Mouse (Mus musculus): ENCODE results near the gene Mmp9. TPM values are rescaled to one million over a fixed set of nuclear protein-coding genes. Genes with fewer than 3 reads are reported as not detected.

Mmp9 gene
- polyA plus RNA-seq, 1 experiment from 2014 or later = 4.5 TPM

GRCm38 (mm10) chr2:164964981-164965380 is 24.4 kb downstream of the Mmp9 start:
- Histone ChIP-seq H3K27me3 (replicated peaks; ENCODE audit: insufficient read depth, low read length) (peaks cover 34% of the 10 kb centered on the region), H3K4me1 (ENCODE audit: insufficient read depth, low read depth, low read length) (no peaks in the 10 kb centered on the region), H3K9me3 (ENCODE audit: low read length) (no peaks in the 10 kb centered on the region), H3K4me3 (ENCODE audit: low read depth, low read length) (no peak overlapping the region), H3K4me2 (replicated peaks; ENCODE audit: low read depth, low read length) (no peak overlapping the region), H3K36me3 (ENCODE audit: insufficient read depth, low read length) (no peaks in the 10 kb centered on the region), H3K27ac (ENCODE audit: low read length) (no peak overlapping the region), H3K9ac (replicated peaks; ENCODE audit: low read depth) (no peak overlapping the region)
- ATAC-seq (no peak), DNase-seq (ENCODE audit: low spot score) (no peak)
- TF ChIP-seq EP300 (IDR thresholded peaks at IDR 0.05) (no peak), CTCF (IDR thresholded peaks at IDR 0.05) (no peak)
- WGBS = 79% methylated on average over 1 of the region's 1 CpGs

GRCm38 (mm10) chr2:164966381-164966780 is 25.8 kb downstream of the Mmp9 start:
- H3K9ac ChIP-seq (replicated peaks; ENCODE audit: low read depth) = no peak overlapping the region
- peak; percentile 54 for DNase-seq (ENCODE audit: low spot score)
- H3K9me3 ChIP-seq (ENCODE audit: low read length) = no peaks in the 10 kb centered on the region
- ATAC-seq = no peak
- no peak overlapping the region for H3K4me2 ChIP-seq (replicated peaks; ENCODE audit: low read depth, low read length)
- TF ChIP-seq CTCF (IDR thresholded peaks at IDR 0.05) (no peak), EP300 (IDR thresholded peaks at IDR 0.05) (no peak)
- H3K27ac ChIP-seq (ENCODE audit: low read length) = no peak overlapping the region
- no peak overlapping the region for H3K4me3 ChIP-seq (ENCODE audit: low read depth, low read length)
- 17% methylated on average over 8 of the region's 8 CpGs for WGBS
- peaks cover 48% of the 10 kb centered on the region for H3K27me3 ChIP-seq (replicated peaks; ENCODE audit: insufficient read depth, low read length)
- no peaks in the 10 kb centered on the region for H3K4me1 ChIP-seq (ENCODE audit: insufficient read depth, low read depth, low read length)
- no peaks in the 10 kb centered on the region for H3K36me3 ChIP-seq (ENCODE audit: insufficient read depth, low read length)

- no peak for DNase-seq (ENCODE audit: low spot score)
- Histone ChIP-seq H3K36me3 (ENCODE audit: insufficient read depth, low read length) (no peaks in the 10 kb centered on the region), H3K4me2 (replicated peaks; ENCODE audit: low read depth, low read length) (no peak overlapping the region), H3K27ac (ENCODE audit: low read length) (no peak overlapping the region), H3K9me3 (ENCODE audit: low read length) (no peaks in the 10 kb centered on the region), H3K27me3 (replicated peaks; ENCODE audit: insufficient read depth, low read length) (peaks cover 52% of the 10 kb centered on the region), H3K4me3 (ENCODE audit: low read depth, low read length) (no peak overlapping the region), H3K4me1 (ENCODE audit: insufficient read depth, low read depth, low read length) (no peaks in the 10 kb centered on the region), H3K9ac (replicated peaks; ENCODE audit: low read depth) (no peak overlapping the region)
- ATAC-seq = no peak
- 15% methylated on average over 6 of the region's 6 CpGs for WGBS
- TF ChIP-seq EP300 (IDR thresholded peaks at IDR 0.05) (no peak), CTCF (IDR thresholded peaks at IDR 0.05) (0 out of 2 replicates have a peak, but pooled peaks have one; percentile 10)
These were observed 26.6 kb downstream of the Mmp9 start for GRCm38 (mm10) chr2:164967193-164967592.

GRCm38 (mm10) chr2:164967761-164968440 is 27.3 kb downstream of the Mmp9 start:
- 3% methylated on average over 55 of the region's 65 CpGs for WGBS
- no peak for DNase-seq (ENCODE audit: low spot score)
- Histone ChIP-seq H3K27me3 (replicated peaks; ENCODE audit: insufficient read depth, low read length) (peaks cover 53% of the 10 kb centered on the region), H3K9ac (replicated peaks; ENCODE audit: low read depth) (no peak overlapping the region), H3K27ac (ENCODE audit: low read length) (no peak overlapping the region), H3K9me3 (ENCODE audit: low read length) (no peaks in the 10 kb centered on the region), H3K4me3 (ENCODE audit: low read depth, low read length) (no peak overlapping the region; the same call in 1 of the 2 replicates), H3K4me1 (ENCODE audit: insufficient read depth, low read depth, low read length) (no peaks in the 10 kb centered on the region), H3K4me2 (replicated peaks; ENCODE audit: low read depth, low read length) (no peak overlapping the region), H3K36me3 (ENCODE audit: insufficient read depth, low read length) (no peaks in the 10 kb centered on the region)
- TF ChIP-seq CTCF (IDR thresholded peaks at IDR 0.05) (no peak), EP300 (IDR thresholded peaks at IDR 0.05) (no peak)
- peak; percentile 14; the same call in 1 of the 2 replicates for ATAC-seq

- H3K36me3 ChIP-seq (ENCODE audit: insufficient read depth, low read length) = no peaks in the 10 kb centered on the region
- H3K4me2 ChIP-seq (replicated peaks; ENCODE audit: low read depth, low read length) = no peak overlapping the region
- 2% methylated on average over 26 of the region's 29 CpGs for WGBS
- ATAC-seq = peak; percentile 74
- DNase-seq (ENCODE audit: low spot score) = peak; percentile 74
- H3K4me1 ChIP-seq (ENCODE audit: insufficient read depth, low read depth, low read length) = no peaks in the 10 kb centered on the region
- H3K9ac ChIP-seq (replicated peaks; ENCODE audit: low read depth) = no peak overlapping the region
- TF ChIP-seq EP300 (IDR thresholded peaks at IDR 0.05) (no peak), CTCF (IDR thresholded peaks at IDR 0.05) (peak; percentile 15; the same call in 1 of the 2 replicates)
- H3K27ac ChIP-seq (ENCODE audit: low read length) = no peak overlapping the region
- H3K4me3 ChIP-seq (ENCODE audit: low read depth, low read length) = no peak overlapping the region
- no peaks in the 10 kb centered on the region for H3K9me3 ChIP-seq (ENCODE audit: low read length)
- H3K27me3 ChIP-seq (replicated peaks; ENCODE audit: insufficient read depth, low read length) = peaks cover 59% of the 10 kb centered on the region
These were observed 27.9 kb downstream of the Mmp9 start for GRCm38 (mm10) chr2:164968451-164968851.

- H3K36me3 ChIP-seq (ENCODE audit: insufficient read depth, low read length) = no peaks in the 10 kb centered on the region
- no peak overlapping the region for H3K27ac ChIP-seq (ENCODE audit: low read length)
- no peaks in the 10 kb centered on the region for H3K9me3 ChIP-seq (ENCODE audit: low read length)
- WGBS = 5% methylated on average over 21 of the region's 21 CpGs
- H3K4me3 ChIP-seq (ENCODE audit: low read depth, low read length) = no peak overlapping the region
- no peak for ATAC-seq
- no peak overlapping the region for H3K4me2 ChIP-seq (replicated peaks; ENCODE audit: low read depth, low read length)
- H3K9ac ChIP-seq (replicated peaks; ENCODE audit: low read depth) = no peak overlapping the region
- H3K4me1 ChIP-seq (ENCODE audit: insufficient read depth, low read depth, low read length) = no peaks in the 10 kb centered on the region
- H3K27me3 ChIP-seq (replicated peaks; ENCODE audit: insufficient read depth, low read length) = peaks cover 59% of the 10 kb centered on the region
- TF ChIP-seq CTCF (IDR thresholded peaks at IDR 0.05) = no peak
- no peak for TF ChIP-seq EP300 (IDR thresholded peaks at IDR 0.05)
- no peak for DNase-seq (ENCODE audit: low spot score)
These were observed 28.8 kb downstream of the Mmp9 start for GRCm38 (mm10) chr2:164969348-164969781.
